Comparison of ENCODE assay signal across 8 mouse cellular contexts in the genomic region with DNA sequence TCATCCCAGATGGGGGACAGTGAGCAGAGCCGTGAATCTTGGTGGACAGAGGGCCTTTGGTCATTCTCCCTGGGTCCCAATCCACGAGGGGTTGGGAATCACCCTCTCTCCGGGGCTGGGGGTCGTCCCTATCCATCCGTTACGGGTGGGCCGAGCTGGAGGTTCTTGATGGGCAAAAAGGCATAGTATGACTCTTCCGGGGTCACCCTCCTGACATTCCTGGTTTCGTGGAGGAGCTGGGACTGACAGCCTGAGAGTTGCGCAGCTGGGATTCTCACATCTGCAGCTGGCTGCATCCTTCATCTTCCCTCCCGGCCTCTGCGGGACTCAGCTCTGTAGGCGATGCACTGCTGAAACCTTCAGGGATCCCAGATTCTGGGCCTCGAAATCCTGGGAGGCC. TPM values are rescaled to one million over a fixed set of nuclear protein-coding genes. Genes with fewer than 3 reads are reported as not detected.
DNase-seq lines count a peak whose midpoint lies in the region; ATAC-seq and TF ChIP-seq lines count a peak whose summit lies in the region.

No protein-coding gene starts in this region.

- peak; percentile 10 for DNase-seq in gastrocnemius, postnatal 14 days
- DNase-seq in gastrocnemius, postnatal 25 days: no peak
- DNase-seq in embryonic facial prominence, embryonic 14.5 days (ENCODE audit: low spot score): peak; percentile 46
- peak; percentile 49 for DNase-seq in testis, postnatal 10 days (ENCODE audit: low spot score)
- no peak for DNase-seq in urinary bladder, adult 2 months (ENCODE audit: low spot score)

- 0 out of 2 replicates have a peak, but pooled peaks cover 3% of the 10 kb centered on the region for H3K27me3 ChIP-seq in ES-Bruce4 (ENCODE audit: control insufficient read depth, insufficient read depth, low read length, poor library complexity, severe bottlenecking)
- H3K27me3 ChIP-seq in embryonic facial prominence, embryonic 14.5 days (replicated peaks; ENCODE audit: control insufficient read depth, insufficient read depth, low read length): no peaks in the 10 kb centered on the region
- no peaks in the 10 kb centered on the region for H3K27me3 ChIP-seq in intestine, embryonic 16.5 days (replicated peaks; ENCODE audit: control insufficient read depth, insufficient read depth, low read length)

- H3K36me3 ChIP-seq in ES-Bruce4 (ENCODE audit: control insufficient read depth, insufficient read depth, low read length, poor library complexity, severe bottlenecking): no peaks in the 10 kb centered on the region
- peaks cover 16% of the 10 kb centered on the region for H3K36me3 ChIP-seq in embryonic facial prominence, embryonic 14.5 days (ENCODE audit: control insufficient read depth, insufficient read depth, low read length)
- H3K36me3 ChIP-seq in intestine, embryonic 16.5 days (ENCODE audit: control insufficient read depth, insufficient read depth, low read length): no peaks in the 10 kb centered on the region
- H3K36me3 ChIP-seq in macrophage (ENCODE audit: inconsistent target): no peaks in the 10 kb centered on the region

- TF ChIP-seq EP300 in ES-Bruce4 (IDR thresholded peaks at IDR 0.05; ENCODE audit: insufficient read depth, low read depth, low read length): no peak

- H3K4me3 ChIP-seq in ES-Bruce4 (ENCODE audit: low read depth, low read length) (peak overlapping the region; percentile 69), macrophage (ENCODE audit: inconsistent target) (peak overlapping the region; percentile 47)
- H3K4me3 ChIP-seq in embryonic facial prominence, embryonic 14.5 days (ENCODE audit: low read depth, low read length): peak overlapping the region; percentile 87
- peak overlapping the region; percentile 83 for H3K4me3 ChIP-seq in intestine, embryonic 16.5 days (ENCODE audit: low read length)

- H3K27ac ChIP-seq in ES-Bruce4 (ENCODE audit: insufficient read depth, low read length) (no peak overlapping the region), macrophage (no peak overlapping the region)
- H3K27ac ChIP-seq in embryonic facial prominence, embryonic 14.5 days (replicated peaks; ENCODE audit: low read depth, low read length): no peak overlapping the region
- H3K27ac ChIP-seq in intestine, embryonic 16.5 days (ENCODE audit: low read length): no peak overlapping the region

- intact Hi-C loops in gastrocnemius, postnatal 14 days (cut with DNase I; ENCODE audit: low total_unique reads): no loop called here

- TF ChIP-seq CTCF in ES-Bruce4 (IDR thresholded peaks at IDR 0.05; ENCODE audit: low read depth, low read length): no peak

- WGBS in embryonic facial prominence, embryonic 14.5 days: 2% methylated on average over 14 of the region's 14 CpGs
- 3% methylated on average over 14 of the region's 14 CpGs for WGBS in intestine, embryonic 16.5 days
- 30% methylated on average over 12 of the region's 14 CpGs for WGBS in macrophage (ENCODE audit: missing documents)

- no peaks in the 10 kb centered on the region for H3K4me1 ChIP-seq in ES-Bruce4 (ENCODE audit: control insufficient read depth, insufficient read depth, low read length)
- H3K4me1 ChIP-seq in embryonic facial prominence, embryonic 14.5 days (ENCODE audit: control insufficient read depth, insufficient read depth, low read length): peaks cover 14% of the 10 kb centered on the region
- peaks cover 10% of the 10 kb centered on the region for H3K4me1 ChIP-seq in intestine, embryonic 16.5 days (ENCODE audit: control insufficient read depth, insufficient read depth, low read length)

- peaks cover 38% of the 10 kb centered on the region for H3K9me3 ChIP-seq in ES-Bruce4 (replicated peaks; ENCODE audit: control insufficient read depth, insufficient read depth, low read length, poor library complexity, severe bottlenecking)
- peaks cover 37% of the 10 kb centered on the region for H3K9me3 ChIP-seq in embryonic facial prominence, embryonic 14.5 days (ENCODE audit: control insufficient read depth, low read length)
- H3K9me3 ChIP-seq in intestine, embryonic 16.5 days (ENCODE audit: control insufficient read depth, low read length): no peaks in the 10 kb centered on the region

- peak overlapping the region; percentile 99 for H3K4me2 ChIP-seq in embryonic facial prominence, embryonic 14.5 days (ENCODE audit: low read depth, low read length)
- peak overlapping the region; percentile 98 for H3K4me2 ChIP-seq in intestine, embryonic 16.5 days (ENCODE audit: low read depth, low read length)

- TF ChIP-seq POLR2A in ES-Bruce4 (IDR thresholded peaks at IDR 0.05; ENCODE audit: insufficient read depth, low read length): no peak

- no peak for ATAC-seq in embryonic facial prominence, embryonic 14.5 days (ENCODE audit: low read depth)
- no peak; the same call in 1 of the 2 replicates for ATAC-seq in intestine, embryonic 16.5 days

- H3K79me2 ChIP-seq in macrophage (ENCODE audit: inconsistent target): peaks cover 10% of the 10 kb centered on the region; the same call in 1 of the 2 replicates

- peak overlapping the region; percentile 89 for H3K9ac ChIP-seq in ES-Bruce4 (ENCODE audit: low read depth, poor library complexity, severe bottlenecking)
- peak overlapping the region; percentile 89 for H3K9ac ChIP-seq in embryonic facial prominence, embryonic 14.5 days (ENCODE audit: low read depth, low read length)
- H3K9ac ChIP-seq in intestine, embryonic 16.5 days (ENCODE audit: low read depth, low read length): peak overlapping the region; percentile 85

RNA-seq across cellular contexts. Expression of a gene that starts 1.0 kb away (rescaled TPM):
- total RNA-seq in gastrocnemius, postnatal 14 days (2021): 10 to 100 TPM; 19.6 to 24.4 TPM
- total RNA-seq in gastrocnemius, postnatal 25 days (2021): 10 to 100 TPM; 24.6 to 25.2 TPM
- 7.0 and 10.9 TPM in 2 replicates for polyA plus RNA-seq in ES-Bruce4 (2011; ENCODE audit: insufficient read depth, insufficient read length, low read depth, missing spikeins)
- 29.8 and 30.6 TPM in 2 replicates for polyA plus RNA-seq in embryonic facial prominence, embryonic 14.5 days (2014; fragmentation: Nextera tagmentation; extraction: Ambion mirVana)
- polyA plus RNA-seq in intestine, embryonic 16.5 days (2015; fragmentation: Nextera tagmentation; extraction: Ambion mirVana): 11.9 TPM in 2 replicates
- 10 to 100 TPM in 18 of 26 experiments, 1 to 10 TPM in 8; 1.9 to 22.9 (median 12.7) TPM for total RNA-seq in macrophage (2018; cell fraction: chromatin; rRNA removed)
- 10 to 100 TPM in 21 of 26 experiments, 1 to 10 TPM in 5; 7.7 to 17.7 (median 12.1) TPM for total RNA-seq in macrophage (2018; cell fraction: cytosol; rRNA removed)
- total RNA-seq in macrophage (2018; cell fraction: nucleus; rRNA removed): 10 to 100 TPM in 18 of 26 experiments, 1 to 10 TPM in 8; 3.4 to 27.7 (median 14.7) TPM
- polyA plus RNA-seq in macrophage (2018): 11.3 to 21.1 TPM (median 14.9 TPM) in 3 replicates
- 37.5 and 41.9 TPM in 2 replicates for polyA plus RNA-seq in urinary bladder, adult 2 months (2012; rRNA removed)

RNA-seq across cellular contexts. Expression of a gene that starts 9.6 kb away (rescaled TPM):
- total RNA-seq in gastrocnemius, postnatal 14 days (2021): 10 to 100 TPM; 10.9 to 12.9 TPM
- 10 to 100 TPM; 17.5 to 18.6 TPM for total RNA-seq in gastrocnemius, postnatal 25 days (2021)
- polyA plus RNA-seq in ES-Bruce4 (2011; ENCODE audit: insufficient read depth, insufficient read length, low read depth, missing spikeins) (24.9 and 32.2 TPM in 2 replicates), macrophage (2018) (11.3 to 21.4 TPM (median 14.7 TPM) in 3 replicates)
- polyA plus RNA-seq in embryonic facial prominence, embryonic 14.5 days (2014; fragmentation: Nextera tagmentation; extraction: Ambion mirVana): 22.2 and 23.0 TPM in 2 replicates
- polyA plus RNA-seq in intestine, embryonic 16.5 days (2015; fragmentation: Nextera tagmentation; extraction: Ambion mirVana): 12.8 and 13.4 TPM in 2 replicates
- 10 to 100 TPM; 14.5 to 51.9 (median 26.2) TPM for total RNA-seq in macrophage (2018; cell fraction: chromatin; rRNA removed)
- 10 to 100 TPM in 23 of 26 experiments, 1 to 10 TPM in 3; 7.6 to 23.1 (median 12.6) TPM for total RNA-seq in macrophage (2018; cell fraction: cytosol; rRNA removed)
- 10 to 100 TPM; 12.4 to 54.1 (median 24.3) TPM for total RNA-seq in macrophage (2018; cell fraction: nucleus; rRNA removed)
- 30.0 and 38.1 TPM in 2 replicates for polyA plus RNA-seq in urinary bladder, adult 2 months (2012; rRNA removed)

RNA-seq across cellular contexts. Expression of a gene that starts 33.5 kb away (rescaled TPM):
- 1 to 10 TPM; 1.5 to 1.6 TPM for total RNA-seq in gastrocnemius, postnatal 14 days (2021)
- total RNA-seq in gastrocnemius, postnatal 25 days (2021): under 1 TPM; 0.72 to 0.88 TPM
- 6.3 and 7.7 TPM in 2 replicates for polyA plus RNA-seq in ES-Bruce4 (2011; ENCODE audit: insufficient read depth, insufficient read length, low read depth, missing spikeins)
- polyA plus RNA-seq in embryonic facial prominence, embryonic 14.5 days (2014; fragmentation: Nextera tagmentation; extraction: Ambion mirVana): 5.7 and 8.7 TPM in 2 replicates
- polyA plus RNA-seq in intestine, embryonic 16.5 days (2015; fragmentation: Nextera tagmentation; extraction: Ambion mirVana): 5.5 and 6.8 TPM in 2 replicates
- total RNA-seq in macrophage (2018; cell fraction: chromatin; rRNA removed): 10 to 100 TPM in 18 of 26 experiments, 1 to 10 TPM in 8; 1.7 to 31.8 (median 18.3) TPM
- total RNA-seq in macrophage (2018; cell fraction: cytosol; rRNA removed): 10 to 100 TPM in 20 of 26 experiments, 1 to 10 TPM in 6; 8.1 to 14.3 (median 11.7) TPM
- 10 to 100 TPM in 19 of 26 experiments, 1 to 10 TPM in 7; 3.6 to 38.5 (median 15.2) TPM for total RNA-seq in macrophage (2018; cell fraction: nucleus; rRNA removed)
- 9.8 to 12.2 TPM (median 10.3 TPM) in 3 replicates for polyA plus RNA-seq in macrophage (2018)
- 13.8 and 16.4 TPM in 2 replicates for polyA plus RNA-seq in urinary bladder, adult 2 months (2012; rRNA removed)

Comparison
In these comparisons a context has a peak if more than half of its experiments do, and no peak if none do; other contexts are left out.
1. DNase-seq: peak in gastrocnemius, postnatal 14 days (single experiment), embryonic facial prominence, embryonic 14.5 days (single experiment) and testis, postnatal 10 days (single experiment); none in gastrocnemius, postnatal 25 days (single experiment) and urinary bladder, adult 2 months (single experiment).
2. Peak in every context shown above with its lines, with median percentiles within 50 percentile points of each other: H3K4me3 ChIP-seq and H3K9ac ChIP-seq.